Mouse (Mus musculus) bone marrow, adult 2 months (tissue): ENCODE measurements at regions not wholly inside any gene's neighbourhood (a gene's known extent, or its start where the extent isn't known, plus 50 kb on each side); places are given as distances from the start of the nearest gene placed in this dataset.

ENCODE experiments used
- CTCF ChIP-seq: fragments of 200-500 bp; IDR thresholded peaks from 2 replicates; pipeline ENCODE4 v1.5.1; 2011; ENCODE audit warnings: low read length, control low read depth; ENCODE audit not compliant: control insufficient read depth, insufficient read depth
- POLR2A ChIP-seq: fragments of 200-500 bp; IDR thresholded peaks from 2 replicates; pipeline ENCODE4 v1.6.1; 2011; ENCODE audit warnings: low read depth, mild to moderate bottlenecking, control low read depth, low read length, borderline replicate concordance; ENCODE audit not compliant: control insufficient read depth

DNA sequence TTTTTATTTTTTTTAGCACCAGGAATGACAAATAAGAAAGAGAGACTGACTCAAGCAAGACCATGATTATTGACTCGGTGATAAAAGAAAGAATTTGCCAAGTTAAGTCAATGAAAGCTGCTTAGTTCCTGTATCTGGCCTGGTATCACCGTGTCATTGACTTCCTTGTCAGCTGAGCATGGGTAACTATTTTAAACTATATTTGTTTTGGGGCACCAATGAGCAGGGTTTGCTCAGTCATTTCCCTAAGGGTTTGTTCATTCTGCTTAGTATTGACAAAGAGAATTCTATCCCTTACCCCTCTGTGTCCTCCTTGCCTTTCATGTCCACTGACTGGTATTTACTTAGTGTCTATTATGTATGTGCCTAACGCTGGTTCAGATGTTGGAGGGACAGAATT, 189.2 kb upstream of the Fermt1 start:
- TF ChIP-seq CTCF (no peak), POLR2A (no peak)
